Mouse (Mus musculus) cerebellum, postnatal 10 days (tissue): Measurements from ENCODE around the gene Gm21985.
A peak's percentile ranks its signal among the peaks of the same experiment; 100 is the strongest.

ENCODE experiments used
- DNase-seq, 2 experiments: peaks; one replicate each; pipeline ENCODE4 v3.0.0; 2021; ENCODE audit warnings: mixed read lengths in 2 of 2

Gm21985 gene

GRCm38 (mm10) chr2:112266242-112266592, at the start of gene Gm21985:
Gene Gm21985 (plus strand): TSS chr2:112266314.
- peak; percentile 78 to 79 for DNase-seq

DNA sequence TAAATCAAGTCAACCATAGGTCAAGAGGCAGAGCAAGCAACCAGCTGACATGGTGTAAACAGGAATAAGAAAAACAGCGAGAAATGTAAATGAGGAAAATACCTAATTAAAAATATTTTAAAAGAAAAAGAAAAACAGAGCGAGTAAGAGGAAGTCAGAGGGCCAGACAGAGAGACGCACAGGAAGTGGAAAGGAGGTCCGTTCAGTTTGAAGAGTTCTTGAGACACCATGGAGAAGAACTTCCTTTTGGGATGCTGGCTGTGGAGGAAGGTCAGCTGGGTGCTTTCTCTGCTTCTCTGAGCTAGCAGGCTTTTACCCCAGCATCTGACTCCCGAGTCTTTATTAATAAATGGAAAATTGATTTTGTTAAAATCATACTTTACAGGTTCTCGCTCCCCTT, 48.5 kb upstream of the Gm21985 start:
- DNase-seq = no peak

- no peak for DNase-seq
Observed at GRCm38 (mm10) chr2:112220880-112221279, 45.2 kb upstream of the Gm21985 start.

- no peak for DNase-seq
Observed at GRCm38 (mm10) chr2:112222607-112223006, 43.5 kb upstream of the Gm21985 start.

GRCm38 (mm10) chr2:112224356-112224755, 41.8 kb upstream of the Gm21985 start:
- DNase-seq = no peak

DNA sequence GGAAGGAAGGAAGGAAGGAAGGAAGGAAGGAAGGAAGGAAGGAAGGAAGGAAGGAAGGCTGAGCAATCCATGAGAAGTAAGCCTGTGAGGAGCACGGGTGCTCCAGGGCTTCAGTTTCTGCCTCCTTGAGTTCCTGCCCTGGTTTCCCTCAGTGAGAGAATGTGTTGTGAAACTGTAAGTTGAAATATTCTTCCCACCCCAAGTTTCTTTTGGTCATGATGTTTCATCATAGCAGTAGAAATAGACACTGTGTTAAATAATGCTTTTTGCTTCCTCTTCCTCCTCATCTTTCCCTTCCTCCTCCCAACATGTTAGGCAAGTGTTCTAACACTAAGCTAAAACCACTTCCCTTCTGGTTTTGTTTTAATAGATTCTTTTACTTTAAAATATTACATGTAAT, 33.5 kb upstream of the Gm21985 start:
- DNase-seq = no peak

DNA sequence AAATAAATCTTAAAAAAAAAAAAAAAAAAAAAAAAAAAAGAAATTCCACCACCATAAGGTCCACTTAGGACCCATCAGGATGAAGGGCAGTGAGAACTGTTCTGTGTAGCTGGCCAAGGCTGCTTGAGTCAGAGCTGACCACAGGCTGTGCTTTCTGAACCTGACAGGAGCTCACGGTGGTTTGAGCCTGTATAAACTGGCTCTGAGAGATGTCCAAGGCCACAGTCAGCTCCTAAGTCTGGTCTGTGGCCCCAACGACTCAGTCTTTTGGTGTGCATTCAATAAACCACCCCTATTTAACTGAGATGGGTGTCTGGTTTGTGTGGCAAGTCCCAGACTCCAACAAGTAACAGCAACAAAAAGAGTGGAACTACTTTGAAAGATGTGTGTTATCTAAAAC, 29.5 kb upstream of the Gm21985 start:
- no peak for DNase-seq

- no peak for DNase-seq
Observed at GRCm38 (mm10) chr2:112238006-112238405, 28.1 kb upstream of the Gm21985 start.

- DNase-seq = peak; percentile 97
Observed at GRCm38 (mm10) chr2:112239212-112239934, 26.7 kb upstream of the Gm21985 start, which contains the start of gene Lpcat4. Gene Lpcat4 (plus strand): TSS chr2:112239468.

- peak; percentile 69 to 74 for DNase-seq
Observed at GRCm38 (mm10) chr2:112239935-112240721, 26.0 kb upstream of the Gm21985 start.

DNA sequence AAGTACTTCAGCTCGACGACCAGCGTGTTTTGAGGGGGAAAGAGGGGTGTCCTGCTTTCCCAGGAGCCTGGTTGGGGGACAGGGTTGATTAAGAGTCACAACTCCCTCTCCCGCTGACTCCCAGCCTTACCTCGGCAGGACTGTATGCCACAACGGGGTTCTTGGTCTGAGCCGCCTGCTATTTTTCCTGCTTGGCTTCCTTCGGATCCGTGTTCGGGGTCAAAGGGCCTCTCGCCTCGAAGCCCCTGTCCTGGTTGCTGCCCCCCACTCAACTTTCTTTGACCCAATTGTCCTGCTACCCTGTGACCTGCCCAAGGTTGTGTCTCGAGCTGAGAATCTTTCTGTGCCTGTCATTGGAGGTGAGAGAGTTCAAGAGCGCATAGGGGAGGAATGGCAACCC, 24.3 kb upstream of the Gm21985 start:
- DNase-seq = no peak

GRCm38 (mm10) chr2:112245307-112245706, 20.8 kb upstream of the Gm21985 start:
- no peak for DNase-seq

DNA sequence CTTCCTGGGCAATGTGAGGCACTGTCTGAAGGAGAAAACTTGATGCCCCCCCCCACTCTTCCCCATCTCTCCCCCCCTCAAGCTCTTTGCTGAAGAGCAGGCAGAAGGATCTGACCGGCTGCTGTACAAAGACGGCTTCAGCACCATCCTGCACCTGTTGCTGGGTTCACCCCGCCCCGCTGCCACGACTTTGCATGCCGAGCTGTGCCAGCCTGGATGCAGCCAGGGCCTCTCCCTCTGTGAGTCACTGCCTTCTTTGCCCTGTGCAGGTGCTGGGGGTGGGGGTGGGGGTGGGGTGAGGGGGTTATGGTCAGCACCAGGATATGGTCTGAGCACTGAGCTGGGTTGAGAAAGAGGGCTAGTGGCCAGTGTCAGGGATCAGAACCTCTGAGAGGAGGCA, 19.9 kb upstream of the Gm21985 start:
- DNase-seq = no peak

DNA sequence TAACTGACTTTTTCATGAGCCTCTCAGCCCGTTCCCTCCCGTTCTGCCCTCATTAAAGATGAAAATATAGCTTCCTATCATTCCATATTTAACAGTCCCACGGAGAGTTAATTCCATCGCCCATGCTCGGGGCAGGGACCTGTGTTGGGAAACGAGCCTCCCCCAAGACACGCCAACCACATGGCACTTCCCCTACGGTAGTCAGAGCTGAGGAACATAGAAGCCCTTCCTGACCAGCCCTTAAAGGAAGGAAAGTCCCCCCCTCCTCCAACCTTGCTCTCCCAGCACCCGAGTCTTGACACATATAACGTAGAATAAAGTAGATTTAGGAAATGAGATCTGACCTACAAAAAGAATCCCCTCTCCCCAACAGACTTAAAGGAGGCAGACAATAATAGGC, 18.8 kb upstream of the Gm21985 start:
- DNase-seq = no peak

DNA sequence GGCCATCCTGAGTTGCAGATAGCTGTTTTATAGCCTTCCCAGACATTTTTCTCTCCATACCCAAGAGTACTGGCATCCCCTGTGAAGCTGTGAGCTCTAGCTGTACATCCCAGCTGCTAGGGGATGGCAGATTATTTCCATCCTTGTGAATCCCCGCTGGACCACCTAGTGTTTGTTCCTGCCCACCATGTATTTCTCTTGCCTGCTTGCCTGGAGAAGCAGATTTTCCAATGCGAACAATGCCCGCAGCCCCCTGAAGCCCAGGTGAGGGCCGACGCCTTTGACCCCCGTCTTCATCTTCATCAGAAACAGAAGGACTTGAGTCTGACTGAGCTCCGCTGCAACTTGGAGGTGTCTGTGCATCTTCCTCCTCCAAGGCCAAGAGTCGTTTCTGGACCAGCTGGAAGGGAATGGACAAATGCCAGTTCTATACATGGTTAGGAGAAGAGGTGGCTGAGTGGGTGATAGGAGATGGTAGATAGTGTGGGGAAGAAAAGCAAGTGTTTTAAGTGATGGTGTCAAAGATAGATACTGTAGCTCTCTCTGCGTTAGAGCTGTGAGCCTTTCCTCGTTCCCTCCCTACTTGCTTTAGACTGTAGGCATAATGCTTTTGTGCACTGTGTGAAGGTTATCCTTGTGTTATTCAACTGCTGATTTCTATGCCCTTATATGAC, 16.2 kb upstream of the Gm21985 start:
- no peak for DNase-seq

DNA sequence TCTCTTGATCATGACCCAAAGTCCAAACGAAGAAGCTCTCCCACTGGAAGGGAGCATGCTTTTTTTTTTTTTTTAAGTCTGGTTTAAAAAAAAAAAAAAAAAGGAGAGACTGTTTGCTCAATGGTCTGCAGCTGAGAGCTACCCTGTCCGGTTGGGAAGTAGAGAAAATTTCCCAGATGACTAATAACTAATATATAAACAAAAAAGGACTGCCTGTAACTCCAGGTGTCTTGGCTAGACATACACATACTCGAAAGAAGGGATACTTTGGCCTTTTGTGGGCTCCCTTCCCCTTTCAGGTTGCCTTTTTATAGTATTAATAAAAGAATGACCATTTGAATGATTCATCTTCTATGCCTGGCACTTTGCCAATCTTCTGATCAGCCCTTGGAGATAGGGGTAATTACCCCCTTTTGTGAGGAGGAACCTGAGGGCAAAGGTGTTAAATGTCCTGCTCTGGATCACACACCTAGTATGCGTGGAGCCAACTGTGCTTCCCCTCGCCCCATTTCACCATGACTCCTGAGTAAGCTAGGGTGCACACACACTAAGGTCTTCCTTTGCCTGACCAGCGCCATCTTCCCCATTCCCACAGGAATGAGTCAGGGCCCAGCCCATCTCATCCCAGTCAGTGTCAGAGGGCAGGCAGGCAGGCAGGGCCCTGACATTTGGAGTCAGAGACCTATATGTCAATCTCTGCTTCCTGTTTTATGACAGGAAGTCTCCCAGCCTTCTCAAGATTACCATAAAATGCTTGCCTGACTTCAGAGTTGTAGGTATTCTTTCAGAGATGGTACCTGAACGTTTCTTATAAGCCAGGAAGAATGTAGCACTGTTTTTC, 11.2 kb upstream of the Gm21985 start:
- peak in 1 of 2 experiments; percentile 23 for DNase-seq

GRCm38 (mm10) chr2:112259241-112259962, 6.7 kb upstream of the Gm21985 start, which contains the start of gene Nutm1:
Gene Nutm1 (minus strand): TSS chr2:112259291.
- no peak for DNase-seq

- peak; percentile 94 to 97 for DNase-seq
Observed at GRCm38 (mm10) chr2:112261748-112262653, 4.1 kb upstream of the Gm21985 start, which contains the start of gene Nop10. Gene Nop10 (plus strand): TSS chr2:112261926.

DNA sequence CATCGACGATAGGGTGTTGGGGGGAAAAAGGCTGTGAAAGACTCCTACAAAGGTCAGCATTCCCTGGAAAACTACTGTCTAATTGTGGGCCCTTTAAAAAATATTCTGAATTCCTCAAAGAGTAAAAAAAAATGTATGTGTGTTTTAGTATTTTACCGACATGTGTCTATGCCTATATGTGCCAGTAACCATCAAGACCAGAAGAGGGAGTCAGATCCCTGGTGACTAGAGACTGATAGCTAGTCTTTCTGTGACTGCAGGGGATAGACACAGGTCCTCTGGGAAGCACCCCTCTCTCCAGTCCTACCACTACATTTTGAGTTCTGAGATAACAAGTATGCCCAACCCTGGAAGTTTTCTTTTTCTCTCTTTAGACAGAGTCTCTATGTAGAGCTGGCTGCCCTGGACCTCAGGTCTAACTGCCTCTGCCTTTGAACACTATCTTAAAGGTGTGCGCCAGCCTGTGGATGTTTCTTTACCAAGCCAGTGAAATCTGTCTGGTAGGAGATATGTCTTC, 3.3 kb upstream of the Gm21985 start:
- peak in 1 of 2 experiments; percentile 25 for DNase-seq

DNA sequence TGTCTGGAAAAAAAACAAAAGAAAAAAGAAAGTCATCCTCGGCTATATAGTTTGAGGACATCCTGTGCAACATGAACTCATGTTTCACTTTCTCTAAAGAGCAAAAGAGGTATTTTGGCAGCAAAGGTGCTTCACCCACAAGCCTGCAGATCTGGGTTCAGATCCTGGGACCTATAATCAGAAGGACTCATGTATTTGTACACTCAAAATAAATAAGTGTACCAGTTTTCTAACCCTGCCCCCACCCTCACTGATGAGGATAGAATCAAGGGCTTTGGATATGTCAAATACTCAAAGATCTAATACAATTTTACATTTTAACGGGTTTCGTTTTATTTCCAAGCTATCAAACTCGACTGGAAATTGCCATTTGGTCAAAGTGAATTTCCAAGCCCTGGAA, 1.8 kb upstream of the Gm21985 start:
- DNase-seq = no peak
